Mouse (Mus musculus) heart, postnatal 0 days (tissue): ENCODE measurements around the gene Ankrd33. TPM values are rescaled to one million over a fixed set of nuclear protein-coding genes. Genes with fewer than 3 reads are reported as not detected.

Source experiments
- ATAC-seq: fragments of 200-750 bp; cut with Nextera tagmentation; 2 replicates; pipeline ENCODE4 v1.8.0; 2017; ENCODE audit warnings: low read depth, moderate number of reproducible peaks, moderate library complexity; ENCODE audit not compliant: insufficient read depth
- DNase-seq: peaks from one replicate; pipeline ENCODE4 v3.0.0-alpha.2; 2016; ENCODE audit warnings: low spot score
- H3K27ac ChIP-seq: fragments of 300-500 bp; sonication (generic); 2 replicates; pipeline ENCODE4 v1.5.1; 2014; ENCODE audit warnings: low read depth, mild to moderate bottlenecking
- H3K27me3 ChIP-seq: fragments of 300-500 bp; sonication (generic); 2 replicates; pipeline ENCODE4 v1.6.1; 2014; ENCODE audit warnings: low read length, mixed read lengths; ENCODE audit not compliant: control insufficient read depth, insufficient read depth
- H3K36me3 ChIP-seq: fragments of 300-500 bp; sonication (generic); replicated peaks from 2 replicates; pipeline ENCODE4 v1.6.1; 2014; ENCODE audit warnings: low read length, mixed read lengths; ENCODE audit not compliant: control insufficient read depth, insufficient read depth
- H3K4me1 ChIP-seq: fragments of 300-500 bp; sonication (generic); 2 replicates; pipeline ENCODE4 v1.6.1; 2014; ENCODE audit warnings: antibody characterized with exemption; ENCODE audit not compliant: control insufficient read depth, insufficient read depth
- H3K4me2 ChIP-seq: fragments of 300-500 bp; sonication (generic); 2 replicates; pipeline ENCODE4 v1.6.1; 2014; ENCODE audit warnings: low read depth, mild to moderate bottlenecking, low read length, moderate library complexity
- H3K4me3 ChIP-seq: fragments of 300-500 bp; sonication (generic); 2 replicates; pipeline ENCODE4 v1.5.1; 2014; ENCODE audit warnings: low read depth, low read length
- H3K9ac ChIP-seq: fragments of 300-500 bp; sonication (generic); replicated peaks from 2 replicates; pipeline ENCODE4 v1.6.1; 2014; ENCODE audit warnings: low read depth, low read length, mixed read lengths
- H3K9me3 ChIP-seq: fragments of 300-500 bp; sonication (generic); replicated peaks from 2 replicates; pipeline ENCODE4 v1.6.1; 2016; ENCODE audit warnings: low read length; ENCODE audit not compliant: control insufficient read depth
- CTCF ChIP-seq: IDR thresholded peaks from 2 replicates; pipeline ENCODE4 v1.5.1; 2016; ENCODE audit warnings: antibody characterized with exemption, control low read depth, low read depth
- EP300 ChIP-seq: IDR thresholded peaks from 2 replicates; pipeline ENCODE4 v1.6.1; 2016; ENCODE audit warnings: antibody characterized with exemption, low read depth
- WGBS: fragments of 180-500 bp; shearing (Covaris S2); extraction: QIAGEN DNeasy Blood & Tissue Kit; methylation state at CpG from one replicate; pipeline ENCODE4 v1.1.7; 2014; 5-methylcytosine and 5-hydroxymethylcytosine counted together
- polyA plus RNA-seq: library from polyadenylated mRNA; unstranded; fragments of >200 nt; fragmentation: Nextera tagmentation; extraction: Ambion mirVana; gene quantifications from 2 replicates; pipeline ENCODE4 v1.2.1, GENCODE M21; 2015
- total RNA-seq: library from RNA; depleted of rRNA; stranded (reverse); fragments of >200 nt; gene quantifications from 2 replicates; pipeline ENCODE4 v1.2.3, GENCODE M21; 2014; ENCODE audit warnings: low replicate concordance

The Ankrd33 gene
- total and polyA plus RNA-seq, 2 experiments from 2014 or later, result not detected

DNA sequence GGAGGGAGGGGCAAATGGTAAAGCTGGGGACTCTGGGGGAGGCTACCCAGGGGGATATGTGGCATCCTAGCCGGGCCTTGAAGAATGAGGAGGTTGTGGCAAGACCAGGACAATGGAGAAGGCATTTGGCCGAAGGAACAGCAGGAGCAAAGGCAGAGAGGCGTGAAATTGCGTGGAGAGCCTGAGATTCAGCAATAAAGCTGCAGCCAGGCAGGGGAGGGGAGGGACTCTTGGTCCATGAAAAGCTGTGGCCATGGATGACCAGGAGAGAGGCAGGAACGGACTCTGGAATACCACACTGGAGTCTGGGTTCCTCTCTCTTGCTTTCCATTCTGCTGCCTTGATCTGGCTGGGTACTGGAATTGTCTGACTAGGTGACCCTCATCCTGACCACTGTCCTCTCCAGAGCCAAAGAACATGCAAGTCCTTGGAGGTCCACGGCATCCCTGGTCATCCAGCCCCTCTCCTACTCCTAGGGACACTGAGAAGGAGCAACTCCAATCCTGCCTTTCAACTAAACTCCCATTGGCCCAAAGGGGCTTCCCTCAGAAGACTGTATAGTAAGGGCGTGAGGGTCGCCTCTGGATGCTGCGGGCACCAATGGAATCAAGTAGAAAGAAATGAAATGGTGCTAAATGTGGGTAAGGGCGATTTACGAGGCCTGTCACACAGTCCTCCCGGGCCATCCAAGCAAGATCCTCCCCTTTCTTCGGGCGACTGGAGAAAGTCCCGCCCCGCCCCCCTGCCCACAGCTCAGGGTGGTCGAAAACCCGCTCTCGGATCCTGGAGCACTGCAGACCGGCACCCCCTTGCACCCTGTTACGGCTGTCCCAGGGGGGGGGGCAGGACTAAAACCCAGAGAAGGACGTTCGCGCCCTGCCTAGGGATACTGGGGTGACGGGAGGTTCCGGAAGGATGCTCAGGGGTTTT, 39.2 kb upstream of the Ankrd33 start:
- 22% methylated on average over 26 of the region's 26 CpGs for WGBS
- no peak for TF ChIP-seq CTCF
- no peak for TF ChIP-seq EP300
- Histone ChIP-seq H3K4me1 (peaks cover 4% of the 10 kb centered on the region; the same call in 1 of the 2 replicates), H3K27ac (no peak overlapping the region), H3K9me3 (no peaks in the 10 kb centered on the region), H3K9ac (no peak overlapping the region), H3K4me3 (peak overlapping the region; percentile 63), H3K4me2 (peak overlapping the region; percentile 91), H3K27me3 (peaks cover 40% of the 10 kb centered on the region), H3K36me3 (no peaks in the 10 kb centered on the region)
- no peak for DNase-seq
- ATAC-seq, result no peak

GRCm38 (mm10) chr15:101077001-101077812, 38.3 kb upstream of the Ankrd33 start:
- peak overlapping the region; percentile 91 for H3K4me2 ChIP-seq
- peaks cover 4% of the 10 kb centered on the region; the same call in 1 of the 2 replicates for H3K4me1 ChIP-seq
- H3K27ac ChIP-seq, result peak overlapping the region; percentile 69
- TF ChIP-seq EP300, result no peak
- TF ChIP-seq CTCF, result no peak
- peak overlapping the region; percentile 74 for H3K9ac ChIP-seq
- no peaks in the 10 kb centered on the region for H3K36me3 ChIP-seq
- H3K4me3 ChIP-seq, result peak overlapping the region; percentile 63
- WGBS, result 3% methylated on average over 34 of the region's 34 CpGs
- peaks cover 40% of the 10 kb centered on the region for H3K27me3 ChIP-seq
- no peak for ATAC-seq
- no peaks in the 10 kb centered on the region for H3K9me3 ChIP-seq
- no peak for DNase-seq

DNA sequence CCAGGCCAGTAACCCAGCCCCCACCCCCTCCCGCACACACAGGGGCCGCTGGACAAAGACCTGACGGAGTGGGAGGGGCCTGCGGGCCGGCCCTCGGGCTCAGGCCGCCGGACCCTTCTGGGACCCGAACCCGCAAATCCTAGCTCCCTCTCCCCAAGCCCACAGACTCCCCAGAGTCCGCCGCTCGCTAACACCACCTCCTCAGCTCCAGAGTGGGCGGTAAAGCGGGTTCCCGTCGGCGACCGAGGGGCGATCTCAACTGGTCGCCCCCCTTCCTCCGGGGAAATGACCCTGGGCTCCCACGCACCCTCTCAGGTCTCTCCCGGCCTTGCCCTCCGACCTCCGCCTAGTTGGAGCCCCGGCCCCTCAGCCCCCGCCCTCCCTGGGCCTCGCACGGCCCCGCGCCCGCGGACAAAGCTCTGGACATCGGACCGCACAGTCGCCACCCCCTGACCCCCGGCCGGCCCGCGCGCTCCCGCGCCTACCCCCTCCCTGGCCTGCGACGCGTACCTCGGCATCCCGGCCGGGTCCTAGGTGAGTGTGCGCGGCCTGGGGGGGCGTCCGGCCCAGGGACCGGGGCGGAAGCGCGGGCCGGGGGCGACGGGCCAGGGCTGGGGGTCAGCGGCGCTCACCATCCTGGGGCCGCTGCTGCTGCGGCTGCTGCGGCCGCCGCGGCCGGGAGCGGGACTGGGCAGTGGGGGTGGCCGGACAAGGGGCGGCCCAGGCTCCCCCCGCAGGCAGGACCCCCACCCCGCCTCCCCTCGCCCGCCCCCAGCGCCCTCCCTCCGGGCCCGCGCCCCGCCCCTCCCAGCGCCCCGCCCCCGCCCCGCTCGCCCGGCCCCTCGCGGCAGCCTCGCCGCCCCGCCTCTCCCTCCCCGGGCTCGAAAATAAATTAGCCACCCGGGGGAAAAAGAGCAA, 37.5 kb upstream of the Ankrd33 start, which contains the start of gene Fignl2:
Gene Fignl2 (minus strand): TSS at position 755 of the 918 bp plus-strand sequence.
- under 1% methylated on average over 72 of the region's 96 CpGs for WGBS
- H3K4me3 ChIP-seq, result peak within 1 kb of the TSS; percentile 63
- H3K4me1 ChIP-seq, result peaks cover under 1% of the 10 kb centered on the region; the same call in 1 of the 2 replicates
- no peaks in the 10 kb centered on the region for H3K36me3 ChIP-seq
- H3K27ac ChIP-seq, result peak within 1 kb of the TSS; percentile 69
- ATAC-seq, result peak; percentile 47
- H3K4me2 ChIP-seq, result peak within 1 kb of the TSS; percentile 91
- peaks cover 40% of the 10 kb centered on the region for H3K27me3 ChIP-seq
- DNase-seq, result no peak
- H3K9me3 ChIP-seq, result no peaks in the 10 kb centered on the region
- H3K9ac ChIP-seq, result peak within 1 kb of the TSS; percentile 74
- TF ChIP-seq EP300, result no peak

DNA sequence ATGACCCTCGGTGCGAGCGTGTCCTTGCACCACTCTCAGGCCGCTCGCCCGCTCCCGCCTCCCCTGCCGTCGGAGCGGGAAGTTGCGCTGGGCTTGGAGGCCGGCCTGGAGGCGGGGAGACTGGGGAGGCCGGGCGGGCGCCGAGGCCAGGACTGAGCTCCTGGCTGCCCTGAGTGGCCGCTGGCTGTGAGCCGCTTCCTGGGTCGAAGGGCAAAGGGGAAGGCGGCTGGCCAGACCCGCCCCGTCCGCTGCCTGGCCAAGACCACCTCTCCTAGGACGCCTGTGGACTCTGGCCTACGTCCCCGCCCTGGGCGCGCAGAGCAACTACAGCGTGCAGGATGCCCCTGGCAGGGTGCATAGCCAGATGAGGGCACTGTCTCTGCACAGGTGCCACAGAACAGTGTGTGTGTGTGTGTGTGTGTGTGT, 36.8 kb upstream of the Ankrd33 start:
- peak; percentile 80 for ATAC-seq
- Histone ChIP-seq H3K27ac (peak overlapping the region; percentile 69), H3K9me3 (no peaks in the 10 kb centered on the region), H3K9ac (peak overlapping the region; percentile 74; the same call in 1 of the 2 replicates), H3K27me3 (peaks cover 40% of the 10 kb centered on the region), H3K4me2 (peak overlapping the region; percentile 91), H3K36me3 (no peaks in the 10 kb centered on the region), H3K4me1 (no peaks in the 10 kb centered on the region), H3K4me3 (peak overlapping the region; percentile 63)
- under 1% methylated on average over 24 of the region's 30 CpGs for WGBS
- TF ChIP-seq EP300, result no peak
- no peak; the same call in 1 of the 2 replicates for TF ChIP-seq CTCF
- DNase-seq, result peak; percentile 50
